Mouse (Mus musculus) 3T3-L1 (cell line): ENCODE data around the gene H2-Q2.
"Not testable (repeated sequence)": the region's sequence is repeated elsewhere in the genome, so short reads cannot be mapped to it uniquely, and the experiment has no call there.

Source experiments
- DNase-seq: peaks from one replicate; pipeline ENCODE4 v3.0.0-alpha.2; 2015; ENCODE audit warnings: low read depth, low spot score

The H2-Q2 gene

GRCm38 (mm10) chr17:35342071-35342671 is at the start of gene H2-Q2:
Gene H2-Q2 (plus strand): TSS chr17:35342242.
- DNase-seq: no peak

GRCm38 (mm10) chr17:35295796-35296195 is 46.2 kb upstream of the H2-Q2 start:
- DNase-seq: peak; percentile 78

- not testable (repeated sequence) for DNase-seq
These were observed 41.6 kb upstream of the H2-Q2 start for GRCm38 (mm10) chr17:35300261-35300945.

- peak; percentile 95 for DNase-seq
These were observed 40.3 kb upstream of the H2-Q2 start for GRCm38 (mm10) chr17:35301645-35302258.

- DNase-seq: no peak
These were observed 38.8 kb upstream of the H2-Q2 start for GRCm38 (mm10) chr17:35303271-35303670.

GRCm38 (mm10) chr17:35303756-35304350 is 38.2 kb upstream of the H2-Q2 start:
- DNase-seq: no peak

- DNase-seq: no peak
These were observed 37.6 kb upstream of the H2-Q2 start for GRCm38 (mm10) chr17:35304478-35304877.

- DNase-seq: not testable (repeated sequence)
These were observed 37.1 kb upstream of the H2-Q2 start for GRCm38 (mm10) chr17:35304921-35305320.

GRCm38 (mm10) chr17:35318671-35319070 is 23.4 kb upstream of the H2-Q2 start:
- DNase-seq: no peak

GRCm38 (mm10) chr17:35320327-35321081 is 21.5 kb upstream of the H2-Q2 start, which contains the start of gene H2-Q1:
Gene H2-Q1 (plus strand): TSS chr17:35320405.
- no peak for DNase-seq

- not testable (repeated sequence) for DNase-seq
These were observed 16.9 kb upstream of the H2-Q2 start for GRCm38 (mm10) chr17:35325124-35325523.

- DNase-seq: not testable (repeated sequence)
These were observed 16.0 kb upstream of the H2-Q2 start for GRCm38 (mm10) chr17:35326000-35326399.

GRCm38 (mm10) chr17:35329714-35330113 is 12.3 kb upstream of the H2-Q2 start:
- not testable (repeated sequence) for DNase-seq

- DNase-seq: not testable (repeated sequence)
These were observed 10.5 kb upstream of the H2-Q2 start for GRCm38 (mm10) chr17:35331546-35331945.

GRCm38 (mm10) chr17:35342711-35343476 is 852 bp downstream of the H2-Q2 start:
- no peak for DNase-seq

GRCm38 (mm10) chr17:35347659-35348058 is 5.6 kb downstream of the H2-Q2 start:
- DNase-seq: not testable (repeated sequence)

GRCm38 (mm10) chr17:35353275-35353674 is 11.2 kb downstream of the H2-Q2 start:
- not testable (repeated sequence) for DNase-seq

- no peak for DNase-seq
These were observed 12.0 kb downstream of the H2-Q2 start for GRCm38 (mm10) chr17:35354071-35354470.

- DNase-seq: no peak
These were observed 15.0 kb downstream of the H2-Q2 start for GRCm38 (mm10) chr17:35357086-35357485.

GRCm38 (mm10) chr17:35358763-35359469 is 16.9 kb downstream of the H2-Q2 start:
- no peak for DNase-seq
